16 mouse cellular contexts compared by ENCODE assay signal in the genomic region with DNA sequence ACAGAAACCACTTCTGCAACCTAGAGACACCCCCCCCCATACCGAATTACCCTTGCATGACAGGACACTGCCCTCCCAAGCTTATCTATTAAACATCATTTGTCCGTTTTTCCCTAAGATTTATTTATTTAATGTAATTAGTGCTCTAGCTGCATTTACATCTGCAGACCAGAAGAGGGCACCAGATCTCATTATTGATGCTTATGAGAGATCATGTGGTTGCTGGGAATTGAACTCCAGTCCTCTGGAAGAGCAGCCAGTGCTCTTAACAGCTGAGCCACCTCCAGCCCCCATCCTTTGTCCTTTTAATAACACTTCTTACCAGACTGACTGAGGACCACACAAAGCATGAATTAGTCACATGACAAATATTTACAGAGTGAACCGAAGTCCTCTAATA. TPM values are rescaled to one million over a fixed set of nuclear protein-coding genes. Genes with fewer than 3 reads are reported as not detected.
DNase-seq lines count a peak whose midpoint lies in the region; ATAC-seq and TF ChIP-seq lines count a peak whose summit lies in the region.
"Had no signal": no experiment of that assay in that cellular context is flagged by ENCODE, and none has a peak within 500 bp of the region (broad histone marks: within the 10 kb centered on the region; RNA-seq: fewer than 3 reads in every experiment).

No protein-coding gene starts in this region.

- CTCF ChIA-PET in Patski (lab: Charles Lee), result interaction anchor here (1.3 to 1.5 kb wide), 3 partner anchors 8 to 90 kb away, joined by 3 to 5 read pairs (median 3); partner anchors contain the start of gene Chit1

- in situ Hi-C loops in Patski (cut with MboI; ENCODE audit: low pct_unique_long_range_greater_than_20kb), result loop anchor here (5.0 to 10.0 kb wide), 3 partner anchors 50 to 168 kb away; no protein-coding TSS in a partner anchor

- H3K27ac ChIP-seq in kidney, adult 2 months (ENCODE audit: insufficient read depth, low read depth, low read length), result no peak overlapping the region
- no peak overlapping the region for H3K27ac ChIP-seq in spleen, adult 2 months (ENCODE audit: insufficient read depth, low read length)
- H3K27ac ChIP-seq: embryonic facial prominence, embryonic 10.5 days had no signal

- H3K4me1 ChIP-seq in kidney, adult 2 months (ENCODE audit: control insufficient read depth, insufficient read depth, low read length), result no peaks in the 10 kb centered on the region
- no peaks in the 10 kb centered on the region for H3K4me1 ChIP-seq in spleen, adult 2 months (ENCODE audit: control insufficient read depth, insufficient read depth, insufficient read length)
- H3K4me1 ChIP-seq: embryonic facial prominence, embryonic 10.5 days had no signal

- no peak for TF ChIP-seq POLR2A in kidney, adult 2 months (IDR thresholded peaks at IDR 0.05; ENCODE audit: low read depth, low read length)
- TF ChIP-seq POLR2A in spleen, adult 2 months (IDR thresholded peaks at IDR 0.05; ENCODE audit: low read depth, low read length), result no peak

- 50% methylated on average over 3 of the region's 3 CpGs for WGBS in kidney, adult 2 months
- WGBS in spleen, adult 2 months, result 55% methylated on average over 3 of the region's 3 CpGs

- DNase-seq in kidney, adult 2 months, result no peak
- no peak for DNase-seq in kidney, postnatal 36 days
- DNase-seq in spleen, adult 2 months (ENCODE audit: low read depth in 1 of 2, low spot score in 2 of 2), result no peak
- no peak for DNase-seq in spleen, postnatal 14 days (ENCODE audit: low spot score in 2 of 2)
- DNase-seq in Patski (ENCODE audit: low read depth, low spot score), result no peak
- DNase-seq in right cerebral cortex, postnatal 25 days, result no peak
- no peak for DNase-seq in adipocyte (ENCODE audit: low spot score)
- DNase-seq: cerebellum, adult 9-11 months; heart, postnatal 10 days; kidney, postnatal 10 days; layer of hippocampus, postnatal 36 days; lung, adult 18-20 months; right cerebral cortex, adult 18-20 months; thymus, adult 18-20 months had no signal

- no peaks in the 10 kb centered on the region for H3K27me3 ChIP-seq in kidney, adult 2 months (replicated peaks; ENCODE audit: control insufficient read depth, insufficient read depth, low read length)
- H3K27me3 ChIP-seq in spleen, adult 2 months (ENCODE audit: control insufficient read depth, insufficient read depth, low read length), result no peaks in the 10 kb centered on the region
- no peaks in the 10 kb centered on the region for H3K27me3 ChIP-seq in Patski

- POLR2A ChIA-PET in Patski (lab: Charles Lee), result no interaction called here

- ATAC-seq in Patski, result no peak

- H3K4me3 ChIP-seq in kidney, adult 2 months (ENCODE audit: insufficient read depth, low read depth, low read length), result no peak overlapping the region
- H3K4me3 ChIP-seq in spleen, adult 2 months (ENCODE audit: extremely low read depth, insufficient read depth, insufficient read length), result no peak overlapping the region
- H3K4me3 ChIP-seq: embryonic facial prominence, embryonic 10.5 days had no signal

- 0 out of 2 replicates have a peak, but pooled peaks have one; percentile 11 for TF ChIP-seq CTCF in kidney, adult 2 months (conservative IDR thresholded peaks at IDR 0.05; ENCODE audit: insufficient read depth, insufficient read length, low read depth, low read length)
- TF ChIP-seq CTCF in spleen, adult 2 months (IDR thresholded peaks at IDR 0.05; ENCODE audit: extremely low read depth, insufficient read depth, insufficient read length, insufficient replicate concordance), result 0 out of 2 replicates have a peak, but pooled peaks have one; percentile 1
- peak; percentile 61 for TF ChIP-seq CTCF in Patski (IDR thresholded peaks at IDR 0.05)

- no peaks in the 10 kb centered on the region for H3K36me3 ChIP-seq in kidney, adult 2 months (ENCODE audit: control insufficient read depth, insufficient read depth, low read length)
- no peaks in the 10 kb centered on the region for H3K36me3 ChIP-seq in spleen, adult 2 months (ENCODE audit: control insufficient read depth, insufficient read depth, low read length)
- H3K36me3 ChIP-seq: embryonic facial prominence, embryonic 10.5 days had no signal

RNA-seq across cellular contexts. Expression of gene Chil1, which starts 27.3 kb away (rescaled TPM):
- 0.56 TPM in 2 replicates for polyA plus RNA-seq in kidney, adult 2 months (2012; rRNA removed)
- 3.3 and 7.5 TPM in 2 replicates for polyA plus RNA-seq in spleen, adult 2 months (2012; rRNA removed)
- 1.6 TPM for polyA plus RNA-seq in Patski (2021)

RNA-seq across cellular contexts. Expression of gene Mybph, which starts 38.6 kb away (rescaled TPM):
- polyA plus RNA-seq in kidney, adult 2 months (2012; rRNA removed), result 0.12 and 0.89 TPM in 2 replicates
- polyA plus RNA-seq in spleen, adult 2 months (2012; rRNA removed), result not detected in 2 replicates
- not detected for polyA plus RNA-seq in Patski (2021)

RNA-seq across cellular contexts. Expression of gene Chit1, which starts 43.6 kb away (rescaled TPM):
- polyA plus RNA-seq in kidney, adult 2 months (2012; rRNA removed), result not detected in 2 replicates
- 0.20 TPM in 1 of 2 replicates, not detected in the other for polyA plus RNA-seq in spleen, adult 2 months (2012; rRNA removed)
- polyA plus RNA-seq in Patski (2021), result not detected
- polyA plus RNA-seq: embryonic facial prominence, embryonic 10.5 days; limb, embryonic 11.5 days had no signal

Comparison
In these comparisons a context has a peak if more than half of its experiments do, and no peak if none do; other contexts are left out.
1. CTCF ChIP-seq: peak in every context shown above with its lines; median percentile 61 in Patski; 11 in kidney, adult 2 months; 1 in spleen, adult 2 months.